8 mouse cellular contexts compared by ENCODE assay signal in the genomic region with DNA sequence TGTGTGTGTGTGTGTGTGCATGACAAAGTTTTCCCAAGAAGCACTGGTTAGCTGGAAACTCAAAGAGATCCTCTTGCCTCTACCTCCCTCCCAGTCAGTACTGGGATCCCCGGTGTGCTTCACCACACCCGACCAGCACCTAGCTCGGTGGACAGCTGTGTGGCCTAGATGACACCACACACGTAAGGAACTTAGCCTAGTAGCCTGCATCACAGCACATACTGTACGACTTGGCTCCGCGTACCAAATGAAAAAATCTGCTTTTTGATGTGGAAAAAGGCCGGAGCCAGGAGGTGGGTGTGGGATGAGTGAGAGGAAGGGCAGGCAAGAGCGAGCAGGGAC. TPM values are rescaled to one million over a fixed set of nuclear protein-coding genes. Genes with fewer than 3 reads are reported as not detected.
A peak's percentile ranks its signal among the peaks of the same experiment; 100 is the strongest.
DNase-seq lines count a peak whose midpoint lies in the region; ATAC-seq and TF ChIP-seq lines count a peak whose summit lies in the region.

No protein-coding gene starts in this region.

- no peaks in the 10 kb centered on the region for H3K27me3 ChIP-seq in heart, embryonic 11.5 days (ENCODE audit: control insufficient read depth, insufficient read depth, low read length)
- no peaks in the 10 kb centered on the region for H3K27me3 ChIP-seq in E14TG2a.4 (ENCODE audit: insufficient read depth, low read length)
- no peaks in the 10 kb centered on the region for H3K27me3 ChIP-seq in forebrain, embryonic 10.5 days (ENCODE audit: poor library complexity, severe bottlenecking)
- H3K27me3 ChIP-seq in liver, embryonic 11.5 days (replicated peaks; ENCODE audit: control insufficient read depth, insufficient read depth, low read length), result no peaks in the 10 kb centered on the region

- peak overlapping the region; percentile 87 for H3K9ac ChIP-seq in heart, embryonic 11.5 days (ENCODE audit: low read depth, low read length)
- H3K9ac ChIP-seq in liver, embryonic 11.5 days (ENCODE audit: low read depth, low read length), result peak overlapping the region; percentile 90

- no peak for DNase-seq in heart, postnatal 36 days
- no peak for DNase-seq in forebrain, embryonic 10.5 days (ENCODE audit: extremely low spot score, low spot score)
- DNase-seq in liver, embryonic 11.5 days (ENCODE audit: low spot score), result no peak
- no peak for DNase-seq in layer of hippocampus, adult 11-12 months (ENCODE audit: low spot score)
- DNase-seq in layer of hippocampus, postnatal 36 days, result no peak
- DNase-seq in urinary bladder, postnatal 25 days (ENCODE audit: low spot score), result no peak

- peak overlapping the region; percentile 89 for H3K27ac ChIP-seq in heart, embryonic 11.5 days (ENCODE audit: low read depth, low read length)
- peak overlapping the region; percentile 94 for H3K27ac ChIP-seq in forebrain, embryonic 10.5 days
- H3K27ac ChIP-seq in liver, embryonic 11.5 days (ENCODE audit: low read depth, low read length), result peak overlapping the region; percentile 87

- peak overlapping the region; percentile 84 for H3K4me2 ChIP-seq in heart, embryonic 11.5 days
- H3K4me2 ChIP-seq in liver, embryonic 11.5 days, result peak overlapping the region; percentile 83

- intact Hi-C loops in heart, postnatal 36 days (cut with DNase I), result loop anchor here (2.0 to 5.0 kb wide), 2 partner anchors 66 to 72 kb away; partner anchors contain the start of genes Ppp2r5e and Sgpp1

- H3K4me1 ChIP-seq in heart, embryonic 11.5 days (ENCODE audit: control insufficient read depth, insufficient read depth, low read length), result peaks cover 9% of the 10 kb centered on the region
- H3K4me1 ChIP-seq in E14TG2a.4 (replicated peaks; ENCODE audit: low read depth, low read length), result peaks cover 69% of the 10 kb centered on the region
- peaks cover 30% of the 10 kb centered on the region for H3K4me1 ChIP-seq in forebrain, embryonic 10.5 days
- H3K4me1 ChIP-seq in liver, embryonic 11.5 days (replicated peaks; ENCODE audit: control insufficient read depth, insufficient read depth, low read length), result peaks cover 9% of the 10 kb centered on the region

- 3% methylated on average over 9 of the region's 9 CpGs for WGBS in heart, embryonic 11.5 days (ENCODE audit: insufficient replicate concordance)
- 2% methylated on average over 9 of the region's 9 CpGs for WGBS in forebrain, embryonic 10.5 days
- under 1% methylated on average over 9 of the region's 9 CpGs for WGBS in liver, embryonic 11.5 days

- no peaks in the 10 kb centered on the region for H3K9me3 ChIP-seq in heart, embryonic 11.5 days (replicated peaks; ENCODE audit: control insufficient read depth, low read length)
- H3K9me3 ChIP-seq in E14TG2a.4 (ENCODE audit: low read length), result no peaks in the 10 kb centered on the region
- no peaks in the 10 kb centered on the region for H3K9me3 ChIP-seq in forebrain, embryonic 10.5 days
- no peaks in the 10 kb centered on the region for H3K9me3 ChIP-seq in liver, embryonic 11.5 days (ENCODE audit: control insufficient read depth, low read length)

- TF ChIP-seq CTCF in E14TG2a.4 (conservative IDR thresholded peaks at IDR 0.05; ENCODE audit: low read length), result no peak

- no peaks in the 10 kb centered on the region for H3K36me3 ChIP-seq in heart, embryonic 11.5 days (ENCODE audit: control insufficient read depth, insufficient read depth, low read length)
- H3K36me3 ChIP-seq in E14TG2a.4 (ENCODE audit: insufficient read depth, low read length), result peaks cover 53% of the 10 kb centered on the region
- H3K36me3 ChIP-seq in forebrain, embryonic 10.5 days (replicated peaks), result no peaks in the 10 kb centered on the region
- no peaks in the 10 kb centered on the region for H3K36me3 ChIP-seq in liver, embryonic 11.5 days (ENCODE audit: control insufficient read depth, insufficient read depth, low read length)

- peak overlapping the region; percentile 76 for H3K4me3 ChIP-seq in heart, embryonic 11.5 days (ENCODE audit: low read depth, low read length)
- H3K4me3 ChIP-seq in E14TG2a.4 (replicated peaks; ENCODE audit: low read length), result peak overlapping the region; percentile 98
- peak overlapping the region; percentile 77 for H3K4me3 ChIP-seq in forebrain, embryonic 10.5 days
- peak overlapping the region; percentile 78 for H3K4me3 ChIP-seq in liver, embryonic 11.5 days (ENCODE audit: low read depth, low read length)

- ATAC-seq in heart, embryonic 11.5 days (replicated peaks; ENCODE audit: insufficient number of reproducible peaks, low FRiP score, low TSS enrichment), result peak; percentile 13; the same call in 1 of the 2 replicates
- ATAC-seq in liver, embryonic 11.5 days (replicated peaks; ENCODE audit: low FRiP score), result peak; percentile 61

RNA-seq across cellular contexts. Expression of gene Wdr89, which starts 0.5 kb away (rescaled TPM):
- polyA plus RNA-seq in heart, embryonic 11.5 days (2014; fragmentation: Nextera tagmentation; extraction: Ambion mirVana), result 9.6 and 9.9 TPM in 2 replicates
- 1 to 10 TPM; 2.4 to 2.9 TPM for total RNA-seq in heart, postnatal 36 days (2021)
- 13.9 and 14.7 TPM in 2 replicates for polyA plus RNA-seq in forebrain, embryonic 10.5 days (2016; fragmentation: Nextera tagmentation; extraction: Ambion mirVana)
- 16.5 and 17.3 TPM in 2 replicates for polyA plus RNA-seq in liver, embryonic 11.5 days (2014; fragmentation: Nextera tagmentation; extraction: Ambion mirVana)
- total RNA-seq in layer of hippocampus, postnatal 36 days (2021), result 1 to 10 TPM; 2.8 to 3.5 TPM
